Comparison of ENCODE assay signal across 22 mouse cellular contexts in the genomic region with DNA sequence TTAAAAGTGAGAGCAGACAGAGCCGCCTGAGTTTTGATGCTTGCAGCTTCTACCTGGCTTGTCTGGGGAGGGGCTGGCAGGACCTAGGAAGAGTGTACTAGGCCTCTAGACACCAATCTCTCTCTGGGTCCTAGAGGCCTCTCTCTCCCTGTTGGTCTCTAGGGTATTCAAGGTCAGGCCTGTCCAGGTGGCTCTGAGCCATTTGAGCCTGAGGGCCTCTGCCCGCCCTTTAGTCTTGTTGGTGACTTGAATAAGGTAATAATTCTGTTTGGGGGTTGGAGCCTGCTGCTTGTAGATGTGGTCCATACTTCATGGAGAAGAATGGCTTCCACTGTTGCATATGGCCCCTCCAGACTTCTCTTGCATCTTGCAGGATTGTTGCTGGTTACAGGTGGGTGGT.
DNase-seq lines count a peak whose midpoint lies in the region; ATAC-seq and TF ChIP-seq lines count a peak whose summit lies in the region.
"Had no signal": no experiment of that assay in that cellular context is flagged by ENCODE, and none has a peak within 500 bp of the region (broad histone marks: within the 10 kb centered on the region; RNA-seq: fewer than 3 reads in every experiment).

No protein-coding gene starts in this region.

- no peak overlapping the region for H3K4me2 ChIP-seq in forebrain, embryonic 16.5 days (ENCODE audit: low read length)
- H3K4me2 ChIP-seq in forebrain, postnatal 0 days (ENCODE audit: low read depth) = no peak overlapping the region
- H3K4me2 ChIP-seq in neural tube, embryonic 11.5 days (ENCODE audit: low read depth) = no peak overlapping the region
- H3K4me2 ChIP-seq: embryonic facial prominence, embryonic 13.5 days; liver, embryonic 15.5 days had no signal

- H3K4me1 ChIP-seq in forebrain, embryonic 16.5 days (replicated peaks; ENCODE audit: control insufficient read depth, insufficient read depth, low read length) = peaks cover 98% of the 10 kb centered on the region
- H3K4me1 ChIP-seq in forebrain, postnatal 0 days (ENCODE audit: insufficient read depth) = peaks cover 35% of the 10 kb centered on the region
- peaks cover 17% of the 10 kb centered on the region for H3K4me1 ChIP-seq in kidney, adult 2 months (ENCODE audit: control insufficient read depth, insufficient read depth, low read length)
- peaks cover 95% of the 10 kb centered on the region for H3K4me1 ChIP-seq in neural tube, embryonic 11.5 days (ENCODE audit: control insufficient read depth, insufficient read depth, low read length)

- TF ChIP-seq CTCF in forebrain, postnatal 0 days (IDR thresholded peaks at IDR 0.05; ENCODE audit: low read depth) = no peak
- TF ChIP-seq CTCF in kidney, adult 2 months (conservative IDR thresholded peaks at IDR 0.05; ENCODE audit: insufficient read depth, insufficient read length, low read depth, low read length) = no peak

- peak overlapping the region; percentile 52 for H3K27ac ChIP-seq in forebrain, embryonic 16.5 days (ENCODE audit: low read length)
- H3K27ac ChIP-seq in forebrain, postnatal 0 days (ENCODE audit: low read depth, low read length) = no peak overlapping the region
- H3K27ac ChIP-seq in kidney, adult 2 months (ENCODE audit: insufficient read depth, low read depth, low read length) = no peak overlapping the region
- H3K27ac ChIP-seq in neural tube, embryonic 11.5 days (ENCODE audit: low read depth, low read length) = peak overlapping the region; percentile 20; the same call in 1 of the 2 replicates
- H3K27ac ChIP-seq: embryonic facial prominence, embryonic 13.5 days; kidney, postnatal 0 days had no signal

- WGBS in forebrain, embryonic 16.5 days = 90% methylated on average over 2 of the region's 2 CpGs
- WGBS in forebrain, postnatal 0 days = 90% methylated on average over 2 of the region's 2 CpGs
- 78% methylated on average over 2 of the region's 2 CpGs for WGBS in kidney, adult 2 months
- WGBS in neural tube, embryonic 11.5 days = 88% methylated on average over 2 of the region's 2 CpGs

- no peak for DNase-seq in forebrain, postnatal 0 days
- peak; percentile 58 for DNase-seq in kidney, adult 2 months
- no peak for DNase-seq in kidney, postnatal 36 days
- no peak for DNase-seq in neural tube, embryonic 11.5 days (ENCODE audit: low spot score)
- DNase-seq in neural tube, embryonic 10.5 days (ENCODE audit: extremely low spot score, low spot score) = no peak
- no peak for DNase-seq in c-Kit-positive CD71-positive TER-119-positive erythroid progenitor cells, embryonic 14.5 days (ENCODE audit: low spot score)
- DNase-seq: adrenal gland, postnatal 25 days; cerebellum, adult 11-12 months; cerebellum, postnatal 14 days; gastrocnemius, postnatal 25 days; heart, postnatal 10 days; left cerebral cortex, postnatal 4 days; thymus, adult 18-20 months; thymus, postnatal 4 days had no signal

- no peak overlapping the region for H3K4me3 ChIP-seq in forebrain, embryonic 16.5 days (replicated peaks; ENCODE audit: low read length)
- H3K4me3 ChIP-seq in forebrain, postnatal 0 days (ENCODE audit: low read depth, low read length) = no peak overlapping the region
- H3K4me3 ChIP-seq in kidney, adult 2 months (ENCODE audit: insufficient read depth, low read depth, low read length) = no peak overlapping the region
- H3K4me3 ChIP-seq in neural tube, embryonic 11.5 days (ENCODE audit: low read depth, low read length) = no peak overlapping the region
- H3K4me3 ChIP-seq: embryonic facial prominence, embryonic 13.5 days; liver, embryonic 15.5 days had no signal

- no peak for TF ChIP-seq POLR2A in kidney, adult 2 months (IDR thresholded peaks at IDR 0.05; ENCODE audit: low read depth, low read length)

- no peak for ATAC-seq in forebrain, embryonic 16.5 days
- ATAC-seq in forebrain, postnatal 0 days = no peak
- no peak for ATAC-seq in neural tube, embryonic 11.5 days (ENCODE audit: insufficient read depth, low FRiP score, low TSS enrichment)
- ATAC-seq: hindbrain, embryonic 16.5 days; intestine, postnatal 0 days; lung, postnatal 0 days had no signal

- H3K36me3 ChIP-seq in forebrain, embryonic 16.5 days (ENCODE audit: control insufficient read depth, insufficient read depth) = no peaks in the 10 kb centered on the region
- H3K36me3 ChIP-seq in forebrain, postnatal 0 days (ENCODE audit: insufficient read depth) = no peaks in the 10 kb centered on the region
- no peaks in the 10 kb centered on the region for H3K36me3 ChIP-seq in kidney, adult 2 months (ENCODE audit: control insufficient read depth, insufficient read depth, low read length)
- no peaks in the 10 kb centered on the region for H3K36me3 ChIP-seq in neural tube, embryonic 11.5 days (ENCODE audit: control insufficient read depth, insufficient read depth, low read length)
- H3K36me3 ChIP-seq: embryonic facial prominence, embryonic 13.5 days had no signal

- H3K9me3 ChIP-seq in forebrain, embryonic 16.5 days (ENCODE audit: control insufficient read depth, low read length) = no peaks in the 10 kb centered on the region
- no peaks in the 10 kb centered on the region for H3K9me3 ChIP-seq in forebrain, postnatal 0 days (ENCODE audit: low read length)
- H3K9me3 ChIP-seq in neural tube, embryonic 11.5 days (ENCODE audit: control insufficient read depth, low read length) = no peaks in the 10 kb centered on the region
- H3K9me3 ChIP-seq: embryonic facial prominence, embryonic 13.5 days; liver, embryonic 15.5 days had no signal

- no peak overlapping the region for H3K9ac ChIP-seq in forebrain, embryonic 16.5 days (replicated peaks; ENCODE audit: low read depth, low read length)
- H3K9ac ChIP-seq in forebrain, postnatal 0 days = no peak overlapping the region
- no peak overlapping the region for H3K9ac ChIP-seq in neural tube, embryonic 11.5 days (ENCODE audit: low read length)
- H3K9ac ChIP-seq: embryonic facial prominence, embryonic 13.5 days; liver, embryonic 15.5 days had no signal

- no peaks in the 10 kb centered on the region for H3K27me3 ChIP-seq in forebrain, embryonic 16.5 days (replicated peaks; ENCODE audit: control insufficient read depth, insufficient read depth, low read length)
- no peaks in the 10 kb centered on the region for H3K27me3 ChIP-seq in forebrain, postnatal 0 days (ENCODE audit: insufficient read depth, low read length)
- no peaks in the 10 kb centered on the region for H3K27me3 ChIP-seq in kidney, adult 2 months (replicated peaks; ENCODE audit: control insufficient read depth, insufficient read depth, low read length)
- no peaks in the 10 kb centered on the region for H3K27me3 ChIP-seq in neural tube, embryonic 11.5 days (ENCODE audit: control insufficient read depth, insufficient read depth, low read length)
- H3K27me3 ChIP-seq: CH12.LX; embryonic facial prominence, embryonic 13.5 days; liver, embryonic 15.5 days had no signal

Comparison
In these comparisons a context has a peak if more than half of its experiments do, and no peak if none do; other contexts are left out.
1. H3K27ac ChIP-seq: peak in forebrain, embryonic 16.5 days (single experiment) and neural tube, embryonic 11.5 days (single experiment); none in forebrain, postnatal 0 days (single experiment) and kidney, adult 2 months (single experiment).